Mouse (Mus musculus) kidney, postnatal 4 days (tissue): ENCODE measurements around the gene Hoxd10.

ENCODE experiments used
- DNase-seq, 2 experiments: peaks; one replicate each; pipeline ENCODE4 v3.0.0; 2021; ENCODE audit warnings: mixed read lengths in 2 of 2

Hoxd10 gene

GRCm38 (mm10) chr2:74691022-74691951 is at the start of gene Hoxd10:
Gene Hoxd10, plus strand, starts transcription at chr2:74691924.
- DNase-seq, result peak; percentile 89 to 95

- DNase-seq, result no peak
Observed at GRCm38 (mm10) chr2:74642431-74642830, 49.3 kb upstream of the Hoxd10 start.

DNA sequence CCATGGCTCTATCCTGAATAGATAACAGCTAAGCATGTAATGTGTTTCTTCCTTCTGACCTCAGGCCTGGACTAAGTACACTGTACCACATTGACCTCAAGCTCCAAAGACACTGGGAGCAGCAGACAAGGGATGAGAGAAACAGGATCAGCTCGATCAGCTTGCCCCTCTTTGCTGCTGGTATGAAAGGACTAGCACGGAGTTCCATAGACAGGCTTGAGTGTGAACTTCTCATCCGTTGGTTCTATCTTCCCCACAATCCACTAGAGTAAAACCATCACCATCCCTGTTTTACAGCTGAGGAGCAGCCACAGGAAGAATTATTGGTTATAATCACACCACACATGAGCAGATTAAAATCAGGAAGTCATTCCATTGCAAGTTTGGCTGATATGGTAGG is 46.1 kb upstream of the Hoxd10 start:
- DNase-seq, result no peak

- DNase-seq, result peak; percentile 49 to 68
Observed at GRCm38 (mm10) chr2:74647082-74647864, 44.5 kb upstream of the Hoxd10 start.

- DNase-seq, result no peak
Observed at GRCm38 (mm10) chr2:74652996-74653340, 38.8 kb upstream of the Hoxd10 start.

GRCm38 (mm10) chr2:74653781-74654535 is 37.8 kb upstream of the Hoxd10 start:
- peak in 1 of 2 experiments; percentile 13 for DNase-seq

DNA sequence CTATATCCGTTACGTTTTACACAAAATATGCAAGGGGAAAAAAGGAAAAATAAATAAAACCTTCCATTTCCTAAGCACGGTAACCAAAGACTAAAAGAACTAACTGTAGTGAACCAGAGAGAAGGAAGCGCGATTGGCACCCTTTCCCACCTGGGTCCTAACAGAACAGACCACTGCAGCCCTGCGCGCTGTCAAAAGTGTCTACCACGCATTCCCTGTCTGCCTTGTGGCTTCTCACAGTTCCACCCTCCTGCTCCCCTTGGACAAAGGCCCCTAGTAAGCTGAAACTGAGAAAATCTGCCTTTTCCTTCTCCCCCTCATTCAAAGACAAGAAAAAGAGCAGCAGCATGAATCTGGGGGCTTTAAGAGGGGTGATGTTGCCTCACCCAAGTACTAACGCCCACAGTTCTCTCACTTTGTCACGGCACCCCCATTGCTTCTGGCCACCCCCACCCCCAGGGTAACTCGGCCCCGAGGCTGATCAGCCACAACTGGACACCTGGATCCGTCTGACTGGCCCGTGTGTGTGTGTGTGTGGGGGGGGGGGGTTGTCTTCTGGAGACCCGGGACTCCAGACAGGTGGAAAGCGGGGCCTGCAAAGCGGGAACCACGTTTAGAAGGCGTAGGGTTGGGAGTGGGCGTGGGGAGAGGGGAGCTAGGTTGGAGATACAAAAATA is 36.8 kb upstream of the Hoxd10 start:
- DNase-seq, result peak in 1 of 2 experiments; percentile 15

GRCm38 (mm10) chr2:74655420-74655781 is 36.3 kb upstream of the Hoxd10 start:
- peak; percentile 75 to 82 for DNase-seq

DNA sequence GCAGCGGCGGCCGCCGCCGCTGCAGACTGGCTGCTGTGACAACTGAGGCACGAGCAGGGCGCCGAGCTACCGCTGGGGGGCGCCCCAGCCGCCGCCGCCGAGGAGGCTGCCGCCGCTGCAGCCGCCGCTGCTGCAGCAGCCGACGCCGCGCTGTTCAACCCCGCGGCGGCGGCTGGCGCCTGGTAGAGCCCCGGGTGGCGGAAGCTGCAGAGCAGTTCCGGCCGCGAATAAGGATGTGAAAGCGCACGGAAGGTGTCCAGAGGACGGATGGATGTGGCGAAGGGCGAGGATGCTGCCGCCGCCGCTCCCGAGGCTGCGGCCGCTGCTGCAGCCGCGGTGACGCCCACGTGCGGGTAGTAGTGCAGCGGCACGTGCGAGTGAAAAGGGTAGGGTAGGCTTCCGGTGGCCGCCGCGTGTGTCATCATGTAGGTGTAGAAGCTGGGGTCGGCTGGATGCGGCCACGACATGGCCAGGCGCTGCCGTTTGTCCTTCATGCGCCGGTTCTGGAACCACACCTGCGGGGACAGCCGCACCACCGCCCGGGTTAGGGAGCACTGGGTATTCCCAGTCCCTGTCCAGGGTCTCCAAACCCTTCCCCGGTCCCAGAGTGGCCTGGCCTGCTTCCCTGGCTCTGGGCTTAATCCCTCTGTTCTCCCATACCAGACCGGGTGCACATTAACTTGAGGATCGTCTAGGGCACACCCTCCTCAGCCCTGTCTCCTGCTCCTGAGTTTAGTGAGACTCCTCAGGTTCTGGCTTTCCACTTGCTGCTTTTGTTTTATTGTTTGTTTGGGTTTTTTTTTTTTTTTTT is 35.7 kb upstream of the Hoxd10 start:
- DNase-seq, result peak; percentile 46 to 68

DNA sequence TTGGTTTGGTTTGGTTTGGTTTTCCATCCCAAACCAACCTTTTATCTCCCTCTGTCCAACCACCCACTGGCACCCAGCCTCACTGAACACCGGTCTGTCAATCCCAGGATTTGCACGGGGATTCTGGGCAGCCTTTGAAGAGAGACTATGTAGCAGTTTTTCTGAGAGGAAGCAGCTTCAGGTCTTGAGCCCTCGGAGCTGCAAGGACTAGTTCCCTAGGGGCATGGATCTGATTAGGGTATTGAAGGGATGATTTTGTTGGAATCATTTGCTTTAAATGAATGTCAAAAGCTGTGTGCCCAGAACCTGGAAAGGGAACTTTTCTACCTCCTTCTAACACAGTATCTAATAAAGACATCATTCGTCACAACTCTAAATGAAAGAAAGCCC is 35.1 kb upstream of the Hoxd10 start:
- DNase-seq, result peak in 1 of 2 experiments; percentile 34

DNA sequence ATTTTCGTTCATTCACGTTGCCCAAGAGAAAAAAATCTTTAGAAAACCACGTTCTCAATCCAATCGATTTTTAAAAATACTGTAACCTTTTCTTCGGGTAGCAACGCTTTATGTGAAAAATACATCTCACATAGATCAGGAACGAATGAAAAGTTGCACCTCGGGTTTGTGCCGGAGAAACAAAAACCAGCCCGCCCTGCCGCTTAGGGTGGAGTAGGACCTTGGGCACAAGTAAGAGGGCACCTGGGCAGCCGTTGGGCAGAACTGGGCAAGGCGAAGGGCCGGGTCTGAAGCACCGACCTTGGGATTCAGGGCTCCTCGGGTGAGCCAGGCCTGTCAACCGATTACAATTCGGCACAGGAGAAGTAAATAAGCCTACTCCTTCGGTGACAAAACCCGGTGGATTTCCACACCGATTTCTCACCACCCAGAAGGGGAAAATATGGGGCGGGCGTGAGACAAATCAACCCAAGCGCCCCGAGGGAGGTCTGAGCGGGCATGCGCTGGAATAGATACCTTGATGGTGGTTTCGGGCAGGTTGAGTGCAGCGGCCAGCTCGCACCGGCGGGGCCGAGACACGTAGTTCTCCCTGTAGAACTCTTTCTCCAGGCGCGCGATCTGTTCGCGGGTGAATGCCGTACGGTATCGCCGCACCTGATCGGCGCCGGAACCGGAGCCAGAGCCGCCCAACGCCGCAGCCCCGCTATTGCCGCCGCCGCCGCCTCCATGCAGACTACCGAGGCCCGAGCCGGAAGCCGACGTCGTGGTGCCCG is 34.3 kb upstream of the Hoxd10 start:
- DNase-seq, result peak; percentile 47 to 65

- DNase-seq, result no peak
Observed at GRCm38 (mm10) chr2:74658024-74658666, 33.6 kb upstream of the Hoxd10 start.

DNA sequence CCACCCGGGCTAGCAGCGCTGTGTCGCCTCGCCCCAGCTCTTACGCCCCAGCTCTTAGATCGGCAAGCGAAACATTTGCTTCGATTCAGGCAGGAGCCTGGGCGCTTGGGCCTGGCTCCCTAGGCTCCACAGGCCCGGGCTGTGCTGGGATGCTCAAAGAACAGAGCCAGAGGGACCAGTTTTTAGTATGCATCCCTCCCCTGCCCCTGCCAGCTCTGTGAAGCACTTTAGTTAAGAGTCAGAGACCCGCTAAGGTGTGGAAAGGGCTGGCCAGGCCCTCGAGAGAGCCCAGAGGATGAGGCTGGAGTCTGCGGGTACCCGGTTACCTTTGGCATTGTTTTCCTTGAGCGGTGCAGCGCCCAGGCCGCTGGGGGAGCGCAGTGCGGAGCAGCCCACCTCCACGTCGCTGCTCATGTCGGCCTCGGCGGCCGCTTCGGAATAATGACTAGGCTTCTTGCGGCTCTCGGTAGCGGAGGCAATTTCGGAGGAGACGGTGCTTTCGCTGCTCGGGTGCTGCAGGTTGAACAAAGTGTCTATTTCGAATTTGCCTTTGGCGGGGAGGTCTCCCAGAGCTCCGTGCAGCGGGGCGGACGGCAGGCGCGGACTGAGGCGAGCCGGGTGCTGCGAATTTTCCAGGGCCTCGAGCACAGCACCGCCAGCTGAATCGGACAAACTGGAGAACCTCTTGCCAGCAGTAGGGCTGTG is 32.9 kb upstream of the Hoxd10 start:
- peak; percentile 40 to 55 for DNase-seq

GRCm38 (mm10) chr2:74659507-74660005 is 32.2 kb upstream of the Hoxd10 start, which contains the start of gene Evx2:
Gene Evx2, minus strand, starts transcription at chr2:74659557.
- peak in 1 of 2 experiments; percentile 22 for DNase-seq

- DNase-seq, result peak in 1 of 2 experiments; percentile 15
Observed at GRCm38 (mm10) chr2:74660421-74661375, 31.0 kb upstream of the Hoxd10 start.

DNA sequence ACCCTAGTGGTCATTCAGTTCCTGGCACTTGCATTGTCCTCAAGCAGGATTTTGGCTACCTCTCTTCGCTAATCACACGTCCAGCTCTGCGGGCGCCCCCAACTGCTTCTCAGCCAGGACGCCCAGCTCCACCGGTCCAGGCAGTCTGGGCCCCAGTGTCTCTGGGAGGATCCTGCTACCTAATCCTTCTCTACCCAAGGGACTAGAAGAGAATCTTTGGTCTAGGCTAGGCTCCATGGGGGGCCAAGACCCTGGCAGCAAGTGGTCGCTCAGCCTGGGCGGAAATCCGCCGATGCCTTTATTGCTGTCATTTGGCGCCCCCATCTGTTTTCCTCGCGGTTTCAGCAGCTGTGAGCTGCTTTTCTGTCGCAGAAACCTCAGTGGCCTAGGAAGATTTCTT is 30.0 kb upstream of the Hoxd10 start:
- peak; percentile 76 to 83 for DNase-seq

- peak; percentile 81 to 86 for DNase-seq
Observed at GRCm38 (mm10) chr2:74663291-74663925, 28.3 kb upstream of the Hoxd10 start.
